Mouse (Mus musculus) cerebellum, adult (tissue): ENCODE measurements around the gene Pclo.
"Not testable (repeated sequence)": the region's sequence is repeated elsewhere in the genome, so short reads cannot be mapped to it uniquely, and the experiment has no call there.

Experiments
- ATAC-seq: cut with Nextera tagmentation; 2 replicates; pipeline ENCODE4 v1.9.2; 2017; ENCODE audit warnings: mild to moderate bottlenecking, moderate library complexity, mixed read lengths; ENCODE audit not compliant: insufficient number of reproducible peaks, low FRiP score, low TSS enrichment

Gene Pclo

DNA sequence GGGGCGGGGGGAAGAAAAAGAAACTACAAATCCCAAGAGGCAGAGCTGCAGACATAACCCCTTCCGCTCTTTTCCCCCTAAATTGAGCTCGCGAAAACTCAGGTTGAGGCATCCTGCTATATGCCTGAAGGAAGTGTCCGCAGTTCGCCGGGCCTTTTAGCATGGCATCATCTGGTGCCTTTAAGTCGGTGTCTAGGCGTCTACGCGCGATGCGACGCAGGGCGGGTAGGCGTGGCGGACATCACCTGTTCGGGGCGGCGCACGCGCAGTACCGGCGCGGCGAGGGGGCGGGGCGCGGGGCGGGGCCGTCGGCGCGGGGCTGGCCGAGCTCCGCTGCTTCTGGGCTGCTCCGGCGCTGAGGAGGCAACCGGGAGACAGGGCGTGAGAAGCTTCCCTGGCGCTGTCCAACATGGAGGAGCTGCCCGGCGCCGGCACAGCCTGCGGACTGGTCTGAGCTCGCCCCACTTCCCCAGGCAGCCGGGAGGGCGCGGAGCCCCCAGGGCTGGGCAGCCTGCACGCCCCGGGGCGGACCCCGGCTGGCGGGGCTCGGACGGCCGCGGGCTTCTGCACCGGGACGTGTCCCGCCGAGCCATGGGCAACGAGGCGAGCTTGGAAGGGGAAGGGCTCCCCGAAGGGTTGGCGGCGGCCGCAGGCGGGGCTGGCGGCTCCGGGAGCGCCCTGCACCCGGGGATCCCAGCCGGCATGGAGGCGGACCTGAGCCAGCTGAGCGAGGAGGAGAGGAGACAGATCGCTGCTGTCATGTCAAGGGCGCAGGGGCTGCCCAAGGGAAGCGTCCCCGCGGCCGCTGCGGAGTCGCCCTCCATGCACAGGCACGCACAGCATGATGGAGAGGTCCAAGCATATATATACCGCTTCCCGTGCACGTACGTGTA lies at the start of gene Pclo:
Pclo (plus strand) TSS at position 288 of the 893 bp plus-strand sequence.
- peak; percentile 92 for ATAC-seq

DNA sequence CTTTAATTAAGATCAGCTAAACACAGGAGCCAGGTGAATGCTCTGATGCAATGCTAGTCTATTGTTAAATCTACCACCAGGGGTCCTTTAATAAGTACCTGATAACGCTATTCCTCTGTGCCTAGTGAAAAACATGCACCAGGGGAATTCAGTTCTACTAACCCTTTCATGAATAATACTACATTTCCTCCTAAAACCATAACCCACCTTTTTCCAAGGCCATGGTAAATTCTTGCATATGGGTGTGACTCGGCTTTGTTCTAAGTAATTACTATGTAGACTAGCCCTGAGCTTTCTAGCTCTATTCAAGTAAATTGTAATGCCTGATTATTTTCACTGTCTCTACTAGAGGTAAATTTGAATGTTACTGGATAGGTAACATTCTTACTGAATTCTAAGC lies 20.3 kb upstream of the Pclo start:
- ATAC-seq = not testable (repeated sequence)

DNA sequence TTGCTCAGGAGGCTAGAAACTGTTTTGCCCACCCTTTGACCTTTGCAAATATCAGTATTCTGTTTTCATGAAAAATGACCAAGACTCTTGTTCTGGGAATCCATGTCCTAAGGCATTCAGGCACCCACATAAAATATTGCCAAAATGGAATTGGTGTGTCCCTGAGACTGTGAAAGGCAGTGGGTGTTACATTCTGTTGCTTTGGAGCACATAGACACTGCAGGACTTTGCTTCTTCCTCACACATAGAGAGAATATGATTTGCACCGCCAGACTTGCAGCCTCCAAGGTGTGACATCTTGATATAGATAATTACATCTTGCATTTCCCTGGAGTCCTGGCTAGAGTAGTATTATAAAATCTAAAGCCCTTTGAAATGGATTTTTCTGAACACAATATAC lies 6.2 kb upstream of the Pclo start:
- ATAC-seq = no peak

DNA sequence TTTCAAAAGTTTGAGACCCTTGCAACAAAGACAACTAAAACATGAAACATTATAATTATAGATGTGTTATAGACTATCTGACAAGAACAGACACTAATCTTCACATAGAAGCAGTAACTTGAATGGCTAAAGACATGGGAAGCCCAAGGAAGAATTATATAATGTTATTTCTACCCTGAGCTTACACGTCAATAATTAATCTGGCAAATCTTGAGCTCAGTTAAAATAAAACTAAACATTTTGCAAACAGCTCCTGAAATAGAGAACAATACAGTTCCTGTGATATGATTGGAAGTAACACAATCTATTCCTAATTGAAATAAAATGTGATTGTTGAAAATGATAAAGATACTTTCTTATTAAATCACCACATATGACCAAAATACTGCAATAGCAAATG lies 5.1 kb upstream of the Pclo start:
- ATAC-seq = no peak

DNA sequence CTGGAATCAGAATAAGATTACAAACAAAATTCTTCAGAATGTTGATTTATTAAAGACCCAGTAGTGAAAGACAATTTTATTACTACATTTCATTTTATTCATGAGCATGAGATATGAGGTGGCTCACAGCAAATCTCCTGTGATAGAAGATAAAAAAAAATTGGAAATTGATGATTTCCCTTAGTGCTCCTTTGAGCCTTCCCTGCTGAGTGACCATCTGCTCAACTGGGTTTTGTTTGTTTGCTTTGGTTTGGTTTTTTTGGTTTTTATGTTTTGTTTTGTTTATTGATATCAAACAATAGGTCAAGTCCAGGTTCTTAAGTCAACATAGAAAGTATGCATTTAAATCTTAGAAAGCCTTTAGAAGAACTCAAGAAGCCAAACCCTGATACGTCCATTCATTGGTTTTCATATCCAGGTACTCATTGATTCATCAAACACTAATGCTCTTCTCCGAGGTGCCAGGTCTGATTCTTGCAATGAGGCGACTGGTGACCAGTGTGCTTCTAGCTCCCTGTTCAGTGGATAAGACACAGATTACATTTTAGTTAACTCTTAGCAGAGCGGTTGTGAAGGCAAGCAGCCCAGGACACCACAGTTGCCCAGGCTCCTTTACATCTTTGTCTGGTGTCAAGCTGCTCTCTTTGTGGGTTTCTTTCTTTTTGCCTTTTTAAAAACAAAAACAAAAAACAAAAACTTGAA lies 3.6 kb downstream of the Pclo start:
- peak; percentile 41; the same call in 1 of the 2 replicates for ATAC-seq

DNA sequence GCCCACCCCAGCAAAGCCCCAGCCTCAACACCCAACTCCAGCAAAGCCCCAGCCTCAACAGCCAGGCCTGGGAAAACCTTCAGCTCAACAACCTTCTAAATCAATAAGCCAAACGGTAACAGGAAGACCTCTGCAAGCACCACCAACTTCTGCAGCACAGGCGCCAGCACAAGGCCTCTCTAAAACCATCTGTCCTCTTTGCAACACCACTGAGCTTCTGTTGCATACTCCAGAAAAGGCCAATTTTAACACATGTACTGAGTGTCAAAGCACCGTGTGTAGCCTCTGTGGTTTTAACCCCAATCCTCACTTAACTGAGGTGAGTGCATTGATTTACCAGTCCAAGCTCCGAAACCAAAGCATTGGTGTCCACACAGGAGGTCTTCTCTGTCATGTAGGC lies 7.3 kb downstream of the Pclo start:
- ATAC-seq = no peak

DNA sequence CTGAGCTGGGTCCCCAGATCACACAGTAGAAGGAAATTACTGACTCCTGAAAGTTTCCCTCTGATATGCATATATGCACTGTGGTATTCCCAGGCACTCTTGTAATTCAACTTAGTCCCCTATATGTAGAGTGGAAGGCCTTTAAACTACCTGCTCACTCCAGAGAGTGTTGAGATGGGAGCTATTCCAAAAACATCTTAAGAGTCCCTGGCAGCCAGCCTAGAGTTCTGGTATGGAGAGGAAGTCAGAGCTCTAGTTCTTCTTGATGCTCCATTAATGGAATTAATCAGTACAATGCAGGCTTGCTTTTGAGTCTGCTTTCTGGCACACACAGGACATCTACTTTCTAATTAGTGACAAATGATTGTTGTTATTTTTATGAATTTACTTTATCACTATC lies 11.3 kb downstream of the Pclo start:
- no peak; the same call in 1 of the 2 replicates for ATAC-seq

DNA sequence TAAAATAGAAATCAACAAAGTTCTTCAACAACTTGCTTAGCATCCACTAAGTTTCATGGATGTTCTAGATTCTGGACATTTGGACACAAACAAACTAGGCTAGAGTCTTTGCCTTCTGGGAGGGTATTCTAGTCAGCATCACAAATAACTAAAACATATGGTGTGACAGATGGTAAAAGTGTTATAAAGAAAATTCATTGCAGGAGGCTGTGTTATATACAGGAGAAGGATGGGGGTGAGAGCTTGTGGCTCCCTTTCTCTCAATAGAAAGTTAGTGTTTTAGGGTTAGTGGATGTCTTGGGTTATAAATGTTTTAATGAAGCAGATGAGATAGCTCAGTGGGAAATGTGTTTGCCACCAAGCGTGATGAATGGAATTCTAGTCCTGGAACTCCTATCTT lies 13.1 kb downstream of the Pclo start:
- peak; percentile 94 for ATAC-seq

DNA sequence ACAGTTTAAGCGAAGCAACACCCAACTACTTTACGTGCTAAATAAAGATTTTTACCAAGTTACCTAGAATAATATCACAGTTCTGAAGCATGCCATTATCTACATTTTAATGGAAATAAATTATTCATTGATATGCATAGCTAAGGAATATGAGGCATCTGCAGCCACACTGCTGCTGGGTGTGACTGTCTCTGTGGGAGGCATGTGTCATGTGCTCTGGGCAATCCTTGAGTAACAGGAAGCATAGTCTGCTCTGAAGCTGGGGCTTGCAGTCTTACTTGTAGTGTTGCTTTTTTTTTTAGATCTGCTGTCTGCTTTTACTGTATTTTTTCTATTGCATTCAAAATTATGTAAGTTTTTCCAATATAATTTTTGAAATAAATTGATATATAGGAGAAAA lies 17.2 kb downstream of the Pclo start:
- ATAC-seq = no peak

DNA sequence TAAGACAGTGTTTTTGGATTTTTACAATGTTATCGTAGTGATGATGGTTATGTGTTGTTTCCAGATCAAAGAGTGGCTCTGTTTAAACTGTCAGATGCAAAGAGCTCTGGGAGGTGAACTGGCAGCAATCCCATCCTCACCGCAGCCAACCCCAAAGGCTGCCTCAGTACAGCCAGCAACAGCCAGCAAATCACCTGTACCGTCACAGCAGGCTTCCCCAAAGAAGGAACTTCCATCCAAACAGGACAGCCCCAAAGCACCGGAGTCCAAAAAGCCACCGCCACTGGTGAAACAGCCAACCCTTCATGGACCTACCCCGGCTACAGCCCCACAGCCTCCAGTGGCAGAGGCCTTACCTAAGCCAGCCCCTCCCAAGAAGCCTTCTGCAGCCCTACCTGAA lies 24.6 kb downstream of the Pclo start:
- peak; percentile 84 for ATAC-seq

DNA sequence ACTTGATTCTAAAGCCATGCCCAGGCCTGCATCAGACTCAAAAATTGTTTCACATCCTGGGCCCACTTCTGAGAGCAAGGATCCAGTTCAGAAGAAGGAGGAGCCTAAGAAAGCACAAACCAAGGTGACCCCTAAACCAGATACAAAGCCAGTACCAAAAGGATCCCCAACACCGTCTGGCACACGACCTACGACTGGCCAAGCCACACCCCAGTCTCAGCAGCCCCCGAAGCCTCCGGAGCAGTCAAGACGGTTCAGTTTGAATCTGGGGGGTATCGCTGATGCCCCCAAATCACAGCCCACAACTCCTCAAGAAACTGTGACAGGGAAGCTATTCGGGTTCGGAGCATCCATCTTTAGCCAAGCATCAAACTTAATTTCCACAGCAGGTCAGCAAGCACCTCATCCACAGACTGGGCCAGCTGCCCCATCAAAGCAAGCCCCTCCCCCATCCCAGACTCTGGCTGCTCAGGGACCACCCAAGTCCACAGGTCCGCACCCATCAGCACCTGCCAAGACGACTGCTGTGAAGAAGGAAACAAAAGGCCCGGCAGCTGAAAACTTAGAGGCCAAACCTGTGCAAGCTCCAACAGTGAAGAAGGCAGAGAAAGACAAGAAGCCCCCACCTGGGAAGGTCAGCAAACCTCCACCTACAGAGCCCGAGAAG lies 25.4 kb downstream of the Pclo start:
- ATAC-seq = 0 out of 2 replicates have a peak, but pooled peaks have one; percentile 42

DNA sequence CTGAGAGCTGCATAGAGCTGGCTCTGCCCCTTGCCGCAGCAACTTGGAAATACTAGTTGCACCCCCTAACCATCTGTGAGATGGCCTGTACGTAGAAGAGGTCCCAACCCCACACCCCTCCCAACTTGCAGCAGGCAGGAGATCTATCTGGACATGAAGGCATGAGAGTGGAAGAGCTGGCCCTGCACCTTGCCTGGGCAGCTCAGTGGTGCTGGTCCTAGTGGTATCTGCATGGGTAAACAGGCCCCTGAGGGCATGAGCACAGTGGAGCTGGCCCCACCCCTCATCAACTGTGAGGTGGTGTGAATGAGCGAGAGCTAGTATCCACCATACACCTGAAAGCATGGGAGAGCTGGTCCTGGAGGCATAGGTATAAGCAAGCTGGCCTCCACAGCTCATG lies 60.9 kb downstream of the Pclo start:
- peak; percentile 49 for ATAC-seq

DNA sequence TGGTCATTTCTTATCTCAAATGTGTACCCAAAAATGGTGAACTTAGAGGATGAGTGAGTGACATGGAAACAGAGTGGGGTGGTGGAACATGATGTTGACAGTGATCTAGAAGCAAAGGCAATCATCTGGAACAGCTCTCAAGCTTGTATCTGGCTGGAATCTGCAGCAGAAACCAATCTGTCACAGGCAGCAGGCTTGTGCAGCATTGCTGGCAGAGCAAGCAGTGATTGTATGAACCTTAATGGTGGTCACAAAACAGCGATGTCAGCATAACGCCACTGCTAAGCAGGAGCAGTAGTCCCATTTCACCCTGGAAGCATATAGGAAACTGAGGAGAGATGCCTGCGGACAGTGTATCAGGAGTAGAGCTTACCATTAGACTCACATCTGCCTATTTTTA lies 76.8 kb downstream of the Pclo start:
- ATAC-seq = no peak

DNA sequence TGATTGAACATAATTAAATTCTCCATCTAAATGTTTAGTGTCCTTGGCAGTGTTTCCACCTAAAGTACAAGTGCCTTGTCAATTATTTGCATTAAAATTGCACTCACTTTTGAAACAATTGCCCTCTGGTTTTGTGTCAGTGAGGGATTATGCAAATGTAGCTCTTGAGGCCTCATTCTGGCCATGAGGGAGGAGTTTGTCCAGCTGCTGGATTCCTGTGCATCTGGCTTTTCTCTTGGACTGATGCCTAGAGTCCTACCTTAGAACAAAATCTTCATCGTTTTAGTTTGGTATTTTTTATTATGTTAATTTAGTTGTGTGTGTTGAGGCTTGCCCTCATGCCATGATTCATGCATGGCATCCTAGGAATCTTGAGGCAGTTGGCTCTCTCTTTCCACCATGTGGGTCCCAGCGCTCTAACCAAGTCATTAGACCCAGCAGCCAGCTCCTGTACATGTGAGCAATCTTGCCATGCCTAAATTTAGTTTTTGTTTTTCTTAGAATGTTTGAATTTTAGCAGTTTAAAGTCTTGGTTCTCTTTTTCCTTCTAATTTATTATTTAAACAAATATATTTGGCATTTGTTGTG lies 80.8 kb downstream of the Pclo start:
- ATAC-seq = no peak

DNA sequence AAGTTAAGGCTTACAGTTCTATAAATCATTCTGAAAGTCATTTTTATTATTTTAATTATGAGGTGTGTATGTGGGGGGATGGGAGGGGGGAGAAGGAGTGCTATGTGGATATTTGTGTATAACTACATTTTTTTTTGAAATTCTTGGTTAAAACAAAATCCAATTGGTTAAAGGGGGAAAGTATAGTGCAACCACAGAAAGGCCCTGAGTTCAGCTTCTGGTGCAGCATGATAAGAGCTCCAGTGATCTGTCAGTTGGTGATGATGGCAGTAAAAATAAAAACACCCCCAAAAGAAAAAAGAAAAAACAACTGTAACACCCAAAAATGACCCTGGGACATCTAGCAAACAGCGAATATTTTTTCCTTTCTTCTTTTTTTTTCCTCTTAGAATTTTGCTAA lies 93.6 kb downstream of the Pclo start:
- ATAC-seq = no peak

DNA sequence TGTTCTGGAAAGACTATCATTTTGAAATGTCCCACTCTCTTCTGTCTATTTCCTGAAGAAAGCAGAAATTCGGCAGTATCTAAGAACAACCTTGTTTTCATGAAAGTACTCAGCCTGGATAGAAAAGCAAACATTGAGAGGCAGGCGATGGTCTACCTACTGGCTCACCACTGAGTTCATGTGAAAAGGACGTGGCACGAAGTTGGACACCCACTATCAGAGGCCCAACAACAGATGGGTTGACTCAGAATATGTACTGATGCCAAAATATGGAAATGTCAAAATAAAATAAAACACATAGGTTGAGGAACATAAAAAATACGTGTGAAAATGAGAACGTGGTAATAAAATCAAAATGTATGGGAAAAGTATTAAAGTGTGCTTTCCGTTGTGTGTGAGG lies 106.4 kb downstream of the Pclo start:
- peak; percentile 91 for ATAC-seq

DNA sequence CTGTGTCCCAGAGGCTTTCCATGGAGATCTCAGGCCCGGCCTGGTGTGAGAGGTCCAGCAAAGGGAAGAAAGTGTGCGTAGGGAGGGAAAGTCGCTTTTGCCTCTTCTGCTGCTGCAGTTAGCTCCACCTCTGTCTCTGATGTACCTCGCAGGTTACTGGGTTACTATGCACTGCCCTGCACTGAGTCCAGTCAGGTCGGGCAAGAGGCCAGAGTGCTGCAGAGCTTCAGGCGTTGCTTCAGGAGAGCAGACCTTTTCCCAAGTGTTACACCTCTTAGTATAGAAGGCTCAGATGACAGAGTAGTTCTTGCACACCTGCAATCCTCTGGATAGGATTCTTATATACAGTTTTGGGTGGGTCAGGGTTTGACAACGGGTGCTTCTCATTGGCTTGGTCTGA lies 108.6 kb downstream of the Pclo start:
- 0 out of 2 replicates have a peak, but pooled peaks have one; percentile 59 for ATAC-seq

DNA sequence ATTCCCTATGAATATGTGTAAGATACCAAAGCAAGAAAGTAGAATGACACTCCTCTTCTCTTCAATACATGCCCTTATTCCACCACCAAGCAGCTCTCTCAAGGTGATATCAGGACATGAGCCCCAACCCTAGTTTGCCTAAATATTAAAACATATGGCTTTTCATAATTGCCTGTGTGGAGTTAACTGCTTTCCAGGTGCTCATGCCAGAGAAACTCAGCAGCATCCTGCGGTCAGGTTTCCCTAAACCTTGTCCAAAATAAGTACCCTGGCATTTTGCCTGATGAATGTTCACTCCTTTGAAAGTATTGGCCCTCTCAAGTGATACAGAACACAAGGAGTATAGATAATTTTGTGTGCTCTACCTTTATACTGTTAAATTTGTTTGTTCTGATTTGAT lies 126.5 kb downstream of the Pclo start:
- ATAC-seq = peak; percentile 88

DNA sequence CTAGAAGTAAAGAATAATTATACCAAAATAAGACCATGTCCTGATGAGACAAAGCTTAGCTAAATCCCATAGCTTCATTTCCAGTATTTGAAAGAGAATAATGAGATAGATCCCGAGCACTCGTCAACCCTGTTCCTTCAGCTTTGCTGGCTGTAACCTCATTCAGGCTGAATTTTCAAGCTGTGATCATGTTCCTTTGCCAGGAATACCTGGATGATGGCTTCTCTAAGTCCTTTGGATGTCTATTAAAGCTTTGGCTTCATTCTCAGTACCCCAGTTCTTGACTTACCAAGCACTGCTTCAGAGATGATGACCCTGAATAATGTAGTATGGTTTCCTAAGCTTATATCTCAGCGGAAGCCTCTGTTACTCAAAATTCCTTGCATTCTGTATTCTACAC lies 131.1 kb downstream of the Pclo start:
- peak; percentile 92 for ATAC-seq

DNA sequence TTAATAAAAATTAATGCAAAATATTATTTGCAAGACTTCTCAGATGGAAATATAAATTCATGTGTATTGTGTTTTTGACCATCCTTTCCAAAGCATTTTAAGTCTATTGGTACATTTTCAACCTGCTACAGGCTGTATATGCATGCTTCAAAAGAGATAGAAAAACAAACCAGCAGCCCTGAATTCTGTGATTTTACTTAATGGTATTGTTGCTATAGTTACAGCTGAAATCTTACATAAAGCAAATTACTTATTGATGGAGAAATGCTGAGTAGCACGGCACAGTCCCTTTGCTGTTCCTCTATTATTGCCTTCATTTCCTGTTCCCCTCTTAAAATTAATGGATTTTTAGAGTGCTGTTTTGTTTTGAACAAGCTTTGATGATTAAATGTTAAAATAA lies 145.9 kb downstream of the Pclo start:
- ATAC-seq = no peak

DNA sequence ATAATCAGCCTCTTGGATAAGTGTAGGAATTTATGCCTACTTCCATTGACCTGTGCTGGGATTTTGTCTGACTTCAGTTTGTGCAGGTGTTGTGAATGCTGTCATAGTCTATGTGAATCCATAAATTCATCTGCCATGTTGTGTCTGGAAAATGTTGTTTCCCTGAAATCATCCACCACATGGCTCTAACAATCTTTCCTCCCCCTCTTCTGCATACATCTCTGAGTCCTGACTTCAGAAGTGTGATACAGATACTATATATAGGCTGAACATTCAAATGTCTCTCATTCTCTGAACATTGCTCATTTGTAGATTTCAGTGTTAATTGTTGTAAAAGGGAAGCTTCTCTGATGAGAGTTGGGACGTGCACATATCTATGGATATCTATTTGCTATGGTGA lies 147.5 kb downstream of the Pclo start:
- ATAC-seq = no peak
